Mouse (Mus musculus): Measurements from ENCODE around the gene Tmem229b. TPM values are rescaled to one million over a fixed set of nuclear protein-coding genes. Genes with fewer than 3 reads are reported as not detected.
"Not testable (repeated sequence)": the region's sequence is repeated elsewhere in the genome, so short reads cannot be mapped to it uniquely, and the experiment has no call there.

Tmem229b gene
- total RNA-seq (2021), result 10 to 100 TPM in 1 of 2 experiments, 1 to 10 TPM in 1; 7.0 to 10.4 TPM
- long read RNA-seq, experiment 1, partial matches to known transcripts, result 0 of 4 reads
- long read RNA-seq, experiment 1, other reads (novel, unspliced or antisense), result 4 of 4 reads
- long read RNA-seq, experiment 2, partial matches to known transcripts, result 0 of 7 reads
- long read RNA-seq, experiment 2, other reads (novel, unspliced or antisense), result 6 of 7 reads

DNA sequence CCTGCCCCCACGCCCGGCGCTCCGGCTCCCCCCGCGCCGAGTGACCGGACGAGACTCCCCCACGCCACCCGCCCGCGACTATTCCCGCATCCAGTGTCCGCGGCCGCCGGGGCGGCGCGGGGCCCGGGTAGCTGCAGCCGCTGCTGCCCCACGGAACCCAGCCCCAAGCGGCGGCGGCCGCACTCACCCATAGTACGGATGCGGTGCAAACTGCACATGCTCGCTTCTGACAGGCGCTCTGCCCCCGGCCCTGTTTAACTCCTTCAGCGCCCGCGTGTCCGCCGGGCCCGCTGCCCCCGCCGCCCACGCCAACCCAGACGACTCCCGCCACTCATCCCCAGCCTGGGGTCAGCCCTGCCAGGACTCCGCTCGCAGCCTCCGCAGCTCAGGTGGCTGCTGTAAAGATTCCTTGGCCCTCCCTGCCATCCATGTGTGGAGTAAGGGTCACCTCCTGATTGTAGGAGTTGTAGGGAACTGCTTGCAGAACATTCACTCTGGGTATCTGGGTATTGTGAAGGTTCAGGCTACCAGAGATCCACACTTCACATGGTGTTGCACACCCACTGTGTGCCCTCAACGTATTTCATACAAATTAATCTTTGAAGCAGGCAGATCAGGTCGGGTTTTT is at the start of gene Tmem229b:
Tmem229b (minus strand) TSS at position 502 of the 628 bp plus-strand sequence.
- intact Hi-C loops (cut with DNase I), result loop anchor here (5.0 kb wide), 1 partner anchor 90 kb away; no protein-coding TSS in a partner anchor
- DNase-seq, result peak; percentile 22 to 48

- no peak for DNase-seq
- intact Hi-C loops (cut with DNase I), result no loop called here
Measured at GRCm38 (mm10) chr12:79055276-79055675, 47.8 kb upstream of the Tmem229b start.

- intact Hi-C loops (cut with DNase I), result no loop called here
Measured at GRCm38 (mm10) chr12:79052073-79052472, 44.6 kb upstream of the Tmem229b start.

DNA sequence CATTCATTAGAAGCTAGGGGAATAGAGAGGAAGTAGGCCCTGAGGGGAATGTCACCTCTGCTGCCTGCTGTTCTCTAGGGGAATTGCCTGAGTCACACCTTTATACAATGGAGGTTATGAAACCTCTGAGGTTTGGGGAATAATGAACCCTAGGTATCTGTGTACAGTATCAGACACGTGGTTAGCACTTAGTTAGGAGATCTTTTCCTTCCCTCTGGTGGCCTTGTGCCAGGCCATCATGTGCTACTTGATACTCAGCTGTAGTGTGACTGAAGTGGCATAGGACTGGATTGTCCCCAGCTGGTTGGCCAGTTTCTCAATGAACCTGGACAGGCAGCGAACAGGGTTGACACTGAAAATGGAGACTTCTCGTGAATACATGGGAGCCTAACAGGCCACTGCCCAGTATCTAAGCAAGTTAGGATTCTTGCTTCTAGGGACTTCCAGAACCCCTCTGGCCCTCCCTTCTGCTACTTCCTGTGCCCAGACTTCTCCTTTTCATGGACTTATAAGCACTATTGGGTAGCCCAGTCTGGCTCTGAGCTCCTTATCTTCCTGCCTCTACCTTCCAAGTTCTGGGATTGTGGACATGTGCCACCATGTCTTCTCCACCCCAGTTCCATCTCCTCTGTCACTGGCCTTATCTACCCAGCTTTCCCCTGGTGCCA is 43.3 kb upstream of the Tmem229b start:
- no peak for DNase-seq
- intact Hi-C loops (cut with DNase I), result no loop called here

More at GRCm38 (mm10) chr12:79052073-79052472, 44.6 kb upstream of the Tmem229b start:
- no peak for DNase-seq

- intact Hi-C loops (cut with DNase I), result no loop called here
Measured at GRCm38 (mm10) chr12:79049807-79050206, 42.4 kb upstream of the Tmem229b start.

DNA sequence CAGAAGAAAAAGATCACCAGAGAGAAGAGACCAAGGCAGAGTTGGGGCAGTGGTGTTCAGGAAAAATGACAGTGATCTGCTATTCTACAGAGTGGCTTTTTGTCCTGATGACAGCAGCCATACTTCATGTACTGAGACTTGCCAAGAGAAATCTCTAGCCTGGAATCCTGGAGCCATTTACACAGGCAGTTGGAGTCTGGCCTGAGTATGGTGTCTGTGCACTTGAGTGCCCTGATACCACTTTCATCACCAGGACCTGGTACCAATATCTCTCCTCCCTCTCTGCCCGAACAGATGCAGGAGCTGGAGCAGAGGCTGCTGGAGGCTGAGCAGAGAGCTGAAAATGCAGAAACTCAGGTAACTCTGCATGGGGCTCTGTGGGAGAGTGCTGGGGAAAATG is 41.5 kb upstream of the Tmem229b start:
- DNase-seq, result no peak
- intact Hi-C loops (cut with DNase I), result no loop called here

More at GRCm38 (mm10) chr12:79049807-79050206, 42.4 kb upstream of the Tmem229b start:
- DNase-seq, result no peak

DNA sequence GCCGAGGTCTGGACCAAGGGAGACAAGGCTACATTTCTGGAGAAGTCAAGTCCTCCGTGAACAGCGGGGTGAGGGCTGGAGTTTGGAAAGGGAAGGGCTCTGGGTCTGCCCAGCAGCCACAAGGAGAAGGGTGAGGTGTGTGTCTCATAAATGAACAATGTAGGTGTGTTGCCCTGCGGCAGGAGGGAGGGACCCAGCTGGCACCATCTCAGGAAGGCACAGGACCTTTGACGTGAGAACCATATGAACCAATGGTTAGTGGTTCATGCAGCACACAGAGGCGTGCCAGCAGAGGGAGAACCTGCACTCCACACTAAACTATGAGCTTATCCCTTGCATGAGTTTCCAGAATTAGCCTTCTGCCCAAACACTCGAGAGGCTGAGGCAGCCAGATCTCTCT is 39.8 kb upstream of the Tmem229b start:
- DNase-seq, result no peak
- intact Hi-C loops (cut with DNase I), result no loop called here

- intact Hi-C loops (cut with DNase I), result no loop called here
- no peak for DNase-seq
Measured at GRCm38 (mm10) chr12:79046171-79046570, 38.7 kb upstream of the Tmem229b start.

DNA sequence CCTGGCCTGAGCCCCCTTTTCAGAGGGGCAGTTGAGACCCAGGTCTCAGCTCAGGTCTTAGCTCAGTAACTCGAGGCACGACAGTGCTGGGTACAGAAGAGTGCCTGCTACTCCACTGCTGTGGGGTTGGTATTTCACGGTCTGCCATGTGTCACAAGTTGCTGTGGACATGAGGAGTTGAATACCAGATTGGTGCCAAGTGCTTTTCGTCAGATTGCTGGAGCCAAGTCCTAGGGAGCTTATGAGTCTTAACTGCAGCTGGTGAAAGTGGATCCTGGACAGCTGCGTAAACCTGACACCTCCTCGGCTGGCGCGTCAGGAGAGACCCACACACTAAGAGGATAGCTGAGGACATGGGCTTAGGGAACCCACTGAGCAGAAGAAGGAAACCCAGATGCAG is 37.2 kb upstream of the Tmem229b start:
- peak; percentile 48 to 52 for DNase-seq
- intact Hi-C loops (cut with DNase I), result no loop called here

- DNase-seq, result no peak
- intact Hi-C loops (cut with DNase I), result no loop called here
Measured at GRCm38 (mm10) chr12:79041436-79041835, 34.0 kb upstream of the Tmem229b start.

DNA sequence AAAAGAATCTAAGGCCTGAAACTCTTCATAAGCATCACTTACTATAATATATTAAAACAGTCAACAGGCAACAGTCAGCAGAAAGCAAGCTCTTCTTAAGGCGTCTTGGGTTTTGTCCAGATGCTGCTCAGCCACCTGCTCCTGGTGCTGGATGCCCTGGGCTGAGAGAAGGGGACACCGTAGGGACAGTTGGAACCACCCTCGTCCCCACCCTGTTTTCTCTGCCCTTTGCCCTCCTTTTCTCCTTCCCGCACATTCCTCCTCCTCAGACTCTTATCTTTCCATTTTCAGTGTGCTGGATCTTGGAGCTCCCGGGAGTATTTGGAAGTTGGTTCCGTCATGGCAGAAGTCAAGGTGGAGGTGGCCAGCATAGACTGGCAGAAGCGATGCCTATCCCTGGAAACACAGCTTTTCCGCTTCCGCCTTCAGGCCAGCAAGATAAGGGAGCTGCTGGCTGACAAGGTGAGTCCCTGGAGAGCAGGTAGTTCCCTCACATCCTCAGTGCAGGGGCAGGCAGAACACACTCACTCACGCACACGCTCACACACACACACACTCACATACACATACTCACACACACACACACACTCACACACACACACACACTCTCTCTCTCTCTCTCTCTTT is 32.9 kb upstream of the Tmem229b start:
- DNase-seq, result no peak

GRCm38 (mm10) chr12:79039708-79040107 is 32.3 kb upstream of the Tmem229b start:
- intact Hi-C loops (cut with DNase I), result no loop called here
- no peak for DNase-seq

More for the DNA sequence above, 32.9 kb upstream of the Tmem229b start:
- intact Hi-C loops (cut with DNase I), result no loop called here

DNA sequence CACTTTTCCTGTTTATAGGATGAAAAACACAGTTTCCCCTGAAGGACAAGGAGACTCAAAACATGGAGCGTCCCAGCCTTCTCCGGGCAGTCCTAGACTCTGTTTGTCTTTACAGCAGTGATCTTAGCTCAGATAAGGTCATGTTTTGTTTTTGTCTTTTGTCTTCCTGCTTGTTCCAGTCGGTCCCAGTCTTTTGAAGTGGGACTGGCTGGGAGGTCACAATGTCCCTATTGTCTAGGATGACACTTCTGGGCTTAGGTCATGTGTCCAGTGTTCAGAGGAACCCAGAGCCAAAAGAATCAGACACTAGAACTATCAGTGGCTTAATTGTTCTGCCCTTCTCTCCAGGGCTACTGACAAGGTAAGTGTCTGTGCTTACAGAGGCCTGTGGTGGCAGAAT is 27.9 kb upstream of the Tmem229b start:
- DNase-seq, result no peak
- intact Hi-C loops (cut with DNase I), result no loop called here

DNA sequence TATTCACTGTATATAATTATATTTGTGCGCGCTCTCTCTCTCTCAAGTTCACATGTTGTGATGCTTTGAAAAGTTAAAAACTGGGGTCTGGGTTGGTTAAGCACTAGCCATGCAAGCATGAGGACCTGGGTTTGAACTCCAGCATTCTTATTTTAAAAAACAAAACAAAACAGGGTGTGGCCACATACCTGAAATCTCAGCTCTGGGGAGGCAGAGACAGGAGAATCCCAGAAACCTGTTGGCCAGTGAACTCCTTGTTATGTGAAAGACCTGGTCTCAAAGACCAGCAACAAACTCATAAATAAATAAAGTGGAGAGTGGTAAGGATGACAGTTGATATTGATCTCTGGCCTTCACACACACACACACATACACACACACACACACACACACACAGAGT is 26.9 kb upstream of the Tmem229b start:
- no peak for DNase-seq
- intact Hi-C loops (cut with DNase I), result loop anchor here (5.0 kb wide), 1 partner anchor 43 kb away; no protein-coding TSS in a partner anchor

- intact Hi-C loops (cut with DNase I), result no loop called here
- DNase-seq, result peak; percentile 17 to 29
Measured at GRCm38 (mm10) chr12:79028911-79029861, 21.8 kb upstream of the Tmem229b start, which contains the start of gene Plekhh1. Gene Plekhh1 (plus strand): TSS chr12:79029163.

GRCm38 (mm10) chr12:79027526-79027925 is 20.1 kb upstream of the Tmem229b start:
- DNase-seq; intact Hi-C loops (cut with DNase I): not testable (repeated sequence)

GRCm38 (mm10) chr12:79022882-79023281 is 15.5 kb upstream of the Tmem229b start:
- intact Hi-C loops (cut with DNase I), result loop anchor here (1.0 kb wide), 2 partner anchors 69 to 105 kb away; no protein-coding TSS in a partner anchor
- peak; percentile 38 to 45 for DNase-seq

GRCm38 (mm10) chr12:79021902-79022301 is 14.5 kb upstream of the Tmem229b start:
- intact Hi-C loops (cut with DNase I), result no loop called here
- DNase-seq, result no peak

- DNase-seq, result no peak
Measured at GRCm38 (mm10) chr12:79017994-79018399, 10.6 kb upstream of the Tmem229b start.

DNA sequence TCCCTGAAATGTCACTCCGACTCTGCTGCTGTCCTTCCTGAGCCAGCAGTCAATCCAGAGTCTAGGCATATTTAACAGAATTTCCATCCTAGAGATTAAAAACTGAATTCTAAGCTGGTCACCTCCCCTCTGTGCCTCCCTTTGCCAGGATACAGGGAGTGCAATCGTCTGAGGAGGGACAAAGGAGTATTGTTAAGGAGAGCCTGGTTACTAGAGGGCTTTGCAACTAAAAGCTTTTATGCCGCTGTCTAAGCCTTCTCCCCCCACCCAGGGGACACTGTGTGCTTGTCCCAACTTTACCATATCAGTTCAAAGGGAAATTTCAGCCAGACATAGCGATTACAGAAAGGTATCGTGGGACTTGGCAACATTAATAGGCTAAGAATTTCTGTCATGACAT is 8.7 kb upstream of the Tmem229b start:
- DNase-seq, result no peak
- intact Hi-C loops (cut with DNase I), result no loop called here

More at GRCm38 (mm10) chr12:79017994-79018399, 10.6 kb upstream of the Tmem229b start:
- intact Hi-C loops (cut with DNase I), result no loop called here
